Mouse (Mus musculus): Measurements from ENCODE around the gene Gm14851.
"Not testable (repeated sequence)": the region's sequence is repeated elsewhere in the genome, so short reads cannot be mapped to it uniquely, and the experiment has no call there.

GRCm38 (mm10) chr8:21134342-21134741 is 38.5 kb upstream of the Gm14851 start, which contains the start of gene Defa30:
- TF ChIP-seq CTCF (IDR thresholded peaks at IDR 0.05; ENCODE audit: extremely low read depth, insufficient read depth, insufficient read length, insufficient replicate concordance); POLR2A (IDR thresholded peaks at IDR 0.05; ENCODE audit: low read depth, low read length): not testable (repeated sequence)

Data from spleen, adult 2 months (tissue).